Mouse (Mus musculus) liver, embryonic 14.5 days (tissue): ENCODE results near the gene Apobec2.

Experiments used
- CTCF ChIP-seq: IDR thresholded peaks from 2 replicates; pipeline ENCODE4 v1.5.1; 2016; ENCODE audit warnings: antibody characterized with exemption, low read depth, control low read depth
- EP300 ChIP-seq: IDR thresholded peaks from 2 replicates; pipeline ENCODE4 v1.6.1; 2016; ENCODE audit warnings: antibody characterized with exemption, low read depth

- no peak for TF ChIP-seq CTCF
- TF ChIP-seq EP300 = peak; percentile 94
Observed at GRCm38 (mm10) chr17:48450666-48451352, 18.1 kb upstream of the Apobec2 start.
